Mouse (Mus musculus) forebrain, embryonic 16.5 days (tissue): ENCODE data around the gene Ctnna2. TPM values are rescaled to one million over a fixed set of nuclear protein-coding genes. Genes with fewer than 3 reads are reported as not detected.

Experiments used
- ATAC-seq: fragments of 200-750 bp; cut with Nextera tagmentation; 2 replicates; pipeline ENCODE4 v1.8.0; 2017; ENCODE audit warnings: mild to moderate bottlenecking, moderate library complexity
- H3K27ac ChIP-seq: fragments of 300-500 bp; sonication (generic); 2 replicates; pipeline ENCODE4 v1.5.1; 2014; ENCODE audit warnings: low read length, control low read depth
- H3K27me3 ChIP-seq: fragments of 300-500 bp; sonication (generic); replicated peaks from 2 replicates; pipeline ENCODE4 v1.6.1; 2014; ENCODE audit warnings: low read length; ENCODE audit not compliant: control insufficient read depth, insufficient read depth
- H3K36me3 ChIP-seq: fragments of 300-500 bp; sonication (generic); 2 replicates; pipeline ENCODE4 v1.6.1; 2014; ENCODE audit not compliant: control insufficient read depth, insufficient read depth
- H3K4me1 ChIP-seq: fragments of 300-500 bp; sonication (generic); replicated peaks from 2 replicates; pipeline ENCODE4 v1.6.1; 2014; ENCODE audit warnings: low read length; ENCODE audit not compliant: control insufficient read depth, insufficient read depth
- H3K4me2 ChIP-seq: fragments of 300-500 bp; sonication (generic); 2 replicates; pipeline ENCODE4 v1.6.1; 2014; ENCODE audit warnings: mild to moderate bottlenecking, low read length, control low read depth
- H3K4me3 ChIP-seq: fragments of 300-500 bp; sonication (generic); replicated peaks from 2 replicates; pipeline ENCODE4 v1.5.1; 2014; ENCODE audit warnings: mild to moderate bottlenecking, low read length, control low read depth
- H3K9ac ChIP-seq: fragments of 300-500 bp; sonication (generic); replicated peaks from 2 replicates; pipeline ENCODE4 v1.6.1; 2014; ENCODE audit warnings: low read depth, low read length, control low read depth
- H3K9me3 ChIP-seq: fragments of 300-500 bp; sonication (generic); 2 replicates; pipeline ENCODE4 v1.6.1; 2016; ENCODE audit warnings: low read length; ENCODE audit not compliant: control insufficient read depth
- WGBS: fragments of 180-500 bp; shearing (Covaris S2); extraction: QIAGEN DNeasy Blood & Tissue Kit; methylation state at CpG from one replicate; pipeline ENCODE4 v1.1.7; 2014; 5-methylcytosine and 5-hydroxymethylcytosine counted together
- polyA plus RNA-seq: library from polyadenylated mRNA; unstranded; fragments of >200 nt; fragmentation: Nextera tagmentation; extraction: Ambion mirVana; gene quantifications from 2 replicates; pipeline ENCODE4 v1.2.1, GENCODE M21; 2015

Gene Ctnna2
- polyA plus RNA-seq, 1 experiment from 2014 or later = 149 TPM

GRCm38 (mm10) chr6:76984773-76985172 lies 994.7 kb downstream of the Ctnna2 start:
- Histone ChIP-seq H3K27me3 (no peaks in the 10 kb centered on the region), H3K4me3 (no peak overlapping the region), H3K4me1 (peaks cover 10% of the 10 kb centered on the region), H3K9me3 (no peaks in the 10 kb centered on the region), H3K27ac (no peak overlapping the region), H3K9ac (no peak overlapping the region), H3K36me3 (no peaks in the 10 kb centered on the region), H3K4me2 (no peak overlapping the region)
- ATAC-seq = peak; percentile 94
- WGBS = 48% methylated on average over 4 of the region's 4 CpGs

- no peak overlapping the region for H3K27ac ChIP-seq
- no peak for ATAC-seq
- H3K4me2 ChIP-seq = no peak overlapping the region
- peaks cover 18% of the 10 kb centered on the region for H3K4me1 ChIP-seq
- H3K9ac ChIP-seq = no peak overlapping the region
- no peaks in the 10 kb centered on the region for H3K27me3 ChIP-seq
- no peak overlapping the region for H3K4me3 ChIP-seq
- no peaks in the 10 kb centered on the region for H3K9me3 ChIP-seq
- H3K36me3 ChIP-seq = no peaks in the 10 kb centered on the region
- WGBS = 61% methylated on average over 1 of the region's 1 CpGs
Observed at GRCm38 (mm10) chr6:76981651-76982050, 997.8 kb downstream of the Ctnna2 start.

GRCm38 (mm10) chr6:76979247-76979850 lies 1000.1 kb downstream of the Ctnna2 start:
- H3K27ac ChIP-seq = no peak overlapping the region
- H3K9me3 ChIP-seq = no peaks in the 10 kb centered on the region
- no peak overlapping the region for H3K9ac ChIP-seq
- 56% methylated on average over 5 of the region's 5 CpGs for WGBS
- H3K4me1 ChIP-seq = peaks cover 12% of the 10 kb centered on the region
- H3K36me3 ChIP-seq = no peaks in the 10 kb centered on the region
- no peak overlapping the region for H3K4me2 ChIP-seq
- H3K4me3 ChIP-seq = no peak overlapping the region
- no peak for ATAC-seq
- H3K27me3 ChIP-seq = no peaks in the 10 kb centered on the region

GRCm38 (mm10) chr6:76977817-76978216 lies 1001.7 kb downstream of the Ctnna2 start:
- H3K27me3 ChIP-seq = no peaks in the 10 kb centered on the region
- H3K27ac ChIP-seq = peak overlapping the region; percentile 8; the same call in 1 of the 2 replicates
- no peaks in the 10 kb centered on the region for H3K36me3 ChIP-seq
- no peak overlapping the region for H3K4me3 ChIP-seq
- no peak overlapping the region for H3K4me2 ChIP-seq
- 4% methylated on average over 3 of the region's 3 CpGs for WGBS
- no peak overlapping the region for H3K9ac ChIP-seq
- peaks cover 8% of the 10 kb centered on the region for H3K4me1 ChIP-seq
- no peaks in the 10 kb centered on the region for H3K9me3 ChIP-seq
- ATAC-seq = peak; percentile 96

- no peak overlapping the region for H3K4me3 ChIP-seq
- no peaks in the 10 kb centered on the region for H3K27me3 ChIP-seq
- WGBS = 46% methylated on average over 1 of the region's 1 CpGs
- no peaks in the 10 kb centered on the region for H3K36me3 ChIP-seq
- H3K9ac ChIP-seq = no peak overlapping the region
- H3K4me1 ChIP-seq = peaks cover 8% of the 10 kb centered on the region
- ATAC-seq = no peak
- no peak overlapping the region for H3K27ac ChIP-seq
- H3K9me3 ChIP-seq = no peaks in the 10 kb centered on the region
- H3K4me2 ChIP-seq = no peak overlapping the region
Observed at GRCm38 (mm10) chr6:76974297-76974696, 1005.2 kb downstream of the Ctnna2 start.

GRCm38 (mm10) chr6:76964998-76965432 lies 1014.5 kb downstream of the Ctnna2 start:
- peak; percentile 73 for ATAC-seq
- Histone ChIP-seq H3K4me3 (no peak overlapping the region), H3K9me3 (no peaks in the 10 kb centered on the region), H3K27me3 (no peaks in the 10 kb centered on the region), H3K9ac (no peak overlapping the region), H3K27ac (no peak overlapping the region), H3K36me3 (no peaks in the 10 kb centered on the region), H3K4me1 (no peaks in the 10 kb centered on the region), H3K4me2 (no peak overlapping the region)
- WGBS = 68% methylated on average over 5 of the region's 5 CpGs

GRCm38 (mm10) chr6:76908086-76908485 lies 1071.4 kb downstream of the Ctnna2 start:
- no peaks in the 10 kb centered on the region for H3K27me3 ChIP-seq
- H3K4me1 ChIP-seq = no peaks in the 10 kb centered on the region
- H3K4me2 ChIP-seq = no peak overlapping the region
- H3K36me3 ChIP-seq = no peaks in the 10 kb centered on the region
- WGBS = 71% methylated on average over 4 of the region's 4 CpGs
- no peak overlapping the region for H3K27ac ChIP-seq
- ATAC-seq = no peak
- H3K9me3 ChIP-seq = no peaks in the 10 kb centered on the region
- H3K9ac ChIP-seq = no peak overlapping the region
- no peak overlapping the region for H3K4me3 ChIP-seq

- Histone ChIP-seq H3K4me1 (no peaks in the 10 kb centered on the region), H3K9ac (no peak overlapping the region), H3K36me3 (no peaks in the 10 kb centered on the region), H3K9me3 (no peaks in the 10 kb centered on the region), H3K27ac (no peak overlapping the region), H3K4me2 (no peak overlapping the region), H3K4me3 (no peak overlapping the region), H3K27me3 (no peaks in the 10 kb centered on the region)
- ATAC-seq = no peak
- 83% methylated on average over 1 of the region's 1 CpGs for WGBS
Observed at GRCm38 (mm10) chr6:76897156-76897555, 1082.3 kb downstream of the Ctnna2 start.
